10 mouse cellular contexts compared by ENCODE assay signal in the genomic region with DNA sequence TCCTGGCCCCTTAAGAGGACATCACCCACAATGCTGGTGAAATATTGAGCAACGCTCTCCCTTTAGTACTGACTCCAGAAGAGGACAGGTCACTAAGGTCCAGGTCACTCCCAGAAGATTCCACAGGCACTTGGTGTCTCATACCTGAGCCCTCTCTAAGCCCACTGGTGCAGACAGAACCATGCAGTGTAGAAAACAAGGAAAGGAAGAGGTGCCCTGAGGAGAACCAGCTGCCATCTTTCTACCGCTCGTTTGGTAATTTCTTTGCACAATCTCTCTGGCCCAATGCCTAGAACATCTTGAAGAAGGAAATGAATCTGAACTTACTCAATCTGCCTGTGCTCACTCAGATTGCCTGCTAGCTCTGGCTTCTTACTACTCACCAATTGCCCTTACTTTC. TPM values are rescaled to one million over a fixed set of nuclear protein-coding genes. Genes with fewer than 3 reads are reported as not detected.
A peak's percentile ranks its signal among the peaks of the same experiment; 100 is the strongest.
DNase-seq lines count a peak whose midpoint lies in the region; ATAC-seq lines count a peak whose summit lies in the region.
"Had no signal": no experiment of that assay in that cellular context is flagged by ENCODE, and none has a peak within 500 bp of the region (broad histone marks: within the 10 kb centered on the region; RNA-seq: fewer than 3 reads in every experiment).

No protein-coding gene starts in this region.

- no peak overlapping the region for H3K4me3 ChIP-seq in liver, embryonic 15.5 days (replicated peaks)
- H3K4me3 ChIP-seq in liver, embryonic 12.5 days, result no peak overlapping the region
- H3K4me3 ChIP-seq: heart, embryonic 13.5 days; limb, embryonic 13.5 days had no signal

- 0 out of 2 replicates have a peak overlapping the region, but pooled peaks have one; percentile 29 for H3K27ac ChIP-seq in liver, embryonic 15.5 days (replicated peaks)
- no peak overlapping the region for H3K27ac ChIP-seq in liver, embryonic 12.5 days
- H3K27ac ChIP-seq: heart, embryonic 13.5 days; limb, embryonic 13.5 days had no signal

- no peak overlapping the region for H3K4me2 ChIP-seq in liver, embryonic 15.5 days
- H3K4me2 ChIP-seq in liver, embryonic 12.5 days, result no peak overlapping the region
- H3K4me2 ChIP-seq: heart, embryonic 13.5 days; limb, embryonic 13.5 days had no signal

- WGBS in liver, embryonic 15.5 days (ENCODE audit: insufficient replicate concordance), result 56% methylated on average over 3 of the region's 3 CpGs
- 51% methylated on average over 3 of the region's 3 CpGs for WGBS in liver, embryonic 12.5 days (ENCODE audit: insufficient replicate concordance)

- H3K9ac ChIP-seq in liver, embryonic 15.5 days, result no peak overlapping the region
- no peak overlapping the region for H3K9ac ChIP-seq in liver, embryonic 12.5 days
- H3K9ac ChIP-seq: heart, embryonic 13.5 days; limb, embryonic 13.5 days had no signal

- intact Hi-C loops in heart, postnatal 10 days (cut with DNase I), result no loop called here

- H3K27me3 ChIP-seq in liver, embryonic 15.5 days, result 0 out of 2 replicates have a peak, but pooled peaks cover 3% of the 10 kb centered on the region
- no peaks in the 10 kb centered on the region for H3K27me3 ChIP-seq in liver, embryonic 12.5 days (replicated peaks)
- H3K27me3 ChIP-seq: heart, embryonic 13.5 days; limb, embryonic 13.5 days had no signal

- no peak for DNase-seq in frontal cortex, postnatal 25 days (ENCODE audit: low spot score in 2 of 2)
- DNase-seq in heart, postnatal 10 days, result peak; percentile 58 to 67
- DNase-seq in embryo, embryonic 9.5 days (ENCODE audit: extremely low spot score), result no peak
- DNase-seq in urinary bladder, postnatal 25 days (ENCODE audit: low spot score), result no peak

- no peaks in the 10 kb centered on the region for H3K36me3 ChIP-seq in liver, embryonic 15.5 days (replicated peaks)
- H3K36me3 ChIP-seq in liver, embryonic 12.5 days, result no peaks in the 10 kb centered on the region
- H3K36me3 ChIP-seq: heart, embryonic 13.5 days; limb, embryonic 13.5 days had no signal

- no peaks in the 10 kb centered on the region for H3K9me3 ChIP-seq in liver, embryonic 15.5 days (replicated peaks)
- H3K9me3 ChIP-seq in liver, embryonic 12.5 days (replicated peaks), result no peaks in the 10 kb centered on the region
- H3K9me3 ChIP-seq: heart, embryonic 13.5 days; limb, embryonic 13.5 days had no signal

- 0 out of 2 replicates have a peak, but pooled peaks cover 3% of the 10 kb centered on the region for H3K4me1 ChIP-seq in liver, embryonic 15.5 days (replicated peaks)
- no peaks in the 10 kb centered on the region for H3K4me1 ChIP-seq in liver, embryonic 12.5 days

- peak; percentile 89 for ATAC-seq in frontal cortex, adult (ENCODE audit: low TSS enrichment)
- no peak for ATAC-seq in liver, embryonic 15.5 days (ENCODE audit: insufficient read depth)
- no peak for ATAC-seq in liver, embryonic 12.5 days
- ATAC-seq in megakaryocyte progenitor cell, adult 5-6 weeks (replicated peaks; ENCODE audit: poor library complexity), result peak; percentile 53

RNA-seq across cellular contexts. Expression of gene Xdh, which starts 2.0 kb away (rescaled TPM):
- polyA plus RNA-seq in liver, embryonic 15.5 days (2015; fragmentation: Nextera tagmentation; extraction: Ambion mirVana), result 4.2 and 4.9 TPM in 2 replicates
- polyA plus RNA-seq in liver, embryonic 12.5 days (2016; fragmentation: Nextera tagmentation; extraction: Ambion mirVana), result 0.35 and 0.56 TPM in 2 replicates
- 10 to 100 TPM in 1 of 2 experiments, 1 to 10 TPM in 1; 7.3 to 18.2 TPM for total RNA-seq in heart, postnatal 10 days (2021)
- total RNA-seq in megakaryocyte progenitor cell, adult 5-6 weeks (2015), result 23.1 and 32.0 TPM in 2 replicates
- 24.5 and 29.0 TPM in 2 replicates for total RNA-seq in megakaryocyte progenitor cell, adult 5-6 weeks (2017)

Comparison
In these comparisons a context has a peak if more than half of its experiments do, and no peak if none do; other contexts are left out.
1. ATAC-seq: peak in frontal cortex, adult (single experiment) and megakaryocyte progenitor cell, adult 5-6 weeks (single experiment); none in liver, embryonic 15.5 days (single experiment) and liver, embryonic 12.5 days (single experiment).
2. DNase-seq: peak in heart, postnatal 10 days (2 of 2); none in frontal cortex, postnatal 25 days (0 of 2), embryo, embryonic 9.5 days (single experiment) and urinary bladder, postnatal 25 days (single experiment).